Mouse (Mus musculus) megakaryocyte progenitor cell, adult 5-6 weeks (primary cell): ENCODE data around the gene Ptx3. TPM values are rescaled to one million over a fixed set of nuclear protein-coding genes. Genes with fewer than 3 reads are reported as not detected.

ENCODE experiments used
- total RNA-seq, 2 experiments: library from RNA; stranded (forward) in 1 of 2; stranded (reverse) in 1 of 2; fragments of 157-497, 149-512 nt in 1 of 2; fragments of 200-1000 nt in 1 of 2; gene quantifications; 2 replicates each; pipeline versions ENCODE4 v1.2.3 to v1.2.4; 2015 to 2017

Gene Ptx3
- total RNA-seq, 2 experiments from 2014 or later: not detected

Other genes with a start within 250 kb of the Ptx3 start
- not detected in 2 replicates for gene Veph1, start 76.9 kb downstream of the Ptx3 start, total RNA-seq (2015)
- gene Veph1, start 76.9 kb downstream of the Ptx3 start, total RNA-seq (2017): not detected in 2 replicates